Mouse (Mus musculus): ENCODE data around the gene Sf3a1. TPM values are rescaled to one million over a fixed set of nuclear protein-coding genes. Genes with fewer than 3 reads are reported as not detected.
A peak's percentile ranks its signal among the peaks of the same experiment; 100 is the strongest.

The Sf3a1 gene
- polyA plus RNA-seq, 1 experiment from 2014 or later, result 61.7 TPM

DNA sequence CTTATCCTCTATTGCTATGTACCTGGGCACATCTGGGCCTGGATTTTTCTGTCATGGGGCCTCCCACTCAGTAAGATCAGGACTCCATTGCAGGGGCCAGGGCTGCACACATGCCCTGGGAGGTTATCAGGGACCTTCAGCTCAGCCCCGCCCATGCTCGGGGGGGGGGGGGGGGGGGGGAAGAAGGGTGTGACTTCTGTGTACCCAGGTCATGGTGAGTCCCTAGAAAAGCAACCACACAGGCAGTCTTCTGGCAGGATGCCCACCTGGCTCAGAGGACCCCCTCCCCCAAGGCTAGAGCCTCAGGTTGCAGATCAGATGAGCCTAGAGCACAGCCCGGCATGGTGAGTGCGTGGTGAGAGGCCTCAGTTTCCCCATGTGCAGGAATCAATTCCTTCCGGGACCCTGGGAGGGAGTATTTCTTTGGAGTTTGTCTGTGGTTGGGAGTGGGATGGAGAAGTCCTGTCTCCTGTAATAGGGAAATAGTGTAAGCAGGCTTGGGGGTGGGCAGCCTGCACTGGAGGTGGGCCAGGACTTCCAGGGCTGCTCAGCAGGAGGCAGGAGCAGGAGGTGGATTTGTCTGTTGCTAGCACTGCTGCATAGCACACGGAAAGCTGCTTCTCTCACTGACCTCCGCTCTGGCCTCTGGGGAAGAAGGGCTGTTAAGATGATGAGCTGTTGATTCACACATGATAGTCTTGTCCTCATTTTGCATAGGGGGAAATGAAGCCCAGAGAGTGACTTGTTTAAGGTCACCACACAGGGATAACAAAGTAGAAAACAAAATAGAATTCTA, 63.4 kb downstream of the Sf3a1 start:
- Histone ChIP-seq H3K27ac (no peak overlapping the region), H3K9me3 (replicated peaks) (no peaks in the 10 kb centered on the region), H3K4me3 (replicated peaks) (no peak overlapping the region), H3K27me3 (peaks cover 11% of the 10 kb centered on the region), H3K9ac (no peak overlapping the region), H3K36me3 (no peaks in the 10 kb centered on the region), H3K4me2 (no peak overlapping the region), H3K4me1 (peaks cover 14% of the 10 kb centered on the region)
- no peak for ATAC-seq (replicated peaks; ENCODE audit: low FRiP score)
- 34% methylated on average over 7 of the region's 7 CpGs for WGBS

DNA sequence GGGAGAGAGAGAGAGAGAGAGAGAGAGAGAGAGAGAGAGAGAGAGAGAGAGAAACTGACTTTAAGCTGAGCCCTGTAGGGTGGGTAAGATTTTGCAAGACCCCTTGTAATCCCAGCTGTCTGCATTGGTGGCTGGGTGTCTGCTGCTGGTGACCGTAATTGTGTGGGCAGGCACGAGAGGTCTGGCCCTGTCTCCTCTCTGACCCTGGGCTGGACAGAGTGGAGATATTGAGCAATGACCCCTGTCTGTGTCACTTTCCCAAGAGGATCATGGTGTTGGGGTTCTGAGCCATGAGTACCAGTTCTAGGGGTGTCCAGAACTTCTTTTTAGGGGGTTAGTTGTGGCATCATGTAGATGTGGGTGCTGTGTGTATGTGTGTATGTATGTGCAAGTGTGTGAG, 64.1 kb downstream of the Sf3a1 start:
- 36% methylated on average over 2 of the region's 2 CpGs for WGBS
- Histone ChIP-seq H3K9ac (no peak overlapping the region), H3K9me3 (replicated peaks) (no peaks in the 10 kb centered on the region), H3K4me1 (peaks cover 9% of the 10 kb centered on the region), H3K27ac (no peak overlapping the region), H3K4me3 (replicated peaks) (no peak overlapping the region), H3K36me3 (no peaks in the 10 kb centered on the region), H3K4me2 (no peak overlapping the region), H3K27me3 (peaks cover 5% of the 10 kb centered on the region; the same call in 1 of the 2 replicates)
- ATAC-seq (replicated peaks; ENCODE audit: low FRiP score), result no peak

DNA sequence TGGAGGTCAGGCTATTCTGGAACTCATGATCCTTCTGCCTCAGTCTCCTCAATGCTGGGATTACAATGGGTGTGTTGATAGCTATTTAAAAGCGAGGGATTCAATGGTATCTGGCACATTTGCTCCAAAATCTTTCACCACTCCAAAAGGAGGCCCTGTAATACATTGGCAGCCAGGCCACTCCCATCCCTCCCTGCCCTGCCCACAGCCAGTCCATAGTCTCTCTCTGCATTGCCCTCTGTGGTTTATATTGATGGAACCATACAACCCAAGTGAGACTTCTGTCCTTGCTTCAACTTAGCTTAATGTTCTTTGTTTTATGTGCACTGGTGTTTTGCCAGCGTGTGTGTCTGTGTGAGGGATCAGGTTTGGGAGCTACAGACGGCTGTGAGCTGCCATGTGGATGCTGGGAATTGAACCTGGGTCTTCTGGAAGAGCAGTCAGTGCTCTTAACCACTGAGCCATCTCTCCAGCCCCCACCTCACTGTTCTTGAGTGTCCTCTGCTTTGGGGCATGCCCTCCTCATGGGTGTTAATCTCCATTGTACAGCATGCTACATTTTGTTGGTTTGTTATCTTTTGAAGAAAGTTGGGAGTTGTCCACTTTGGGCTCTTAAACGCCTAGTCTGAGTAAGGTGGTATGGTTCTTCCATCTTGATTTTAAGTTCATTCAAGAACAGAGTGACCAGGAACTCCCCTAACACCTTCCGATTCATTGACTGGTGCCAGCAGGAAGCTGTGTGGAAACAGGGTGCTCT, 66.6 kb downstream of the Sf3a1 start:
- Histone ChIP-seq H3K9me3 (replicated peaks) (no peaks in the 10 kb centered on the region), H3K27ac (no peak overlapping the region), H3K4me3 (replicated peaks) (no peak overlapping the region), H3K4me2 (no peak overlapping the region), H3K9ac (no peak overlapping the region), H3K4me1 (0 out of 2 replicates have a peak, but pooled peaks cover 3% of the 10 kb centered on the region), H3K36me3 (no peaks in the 10 kb centered on the region), H3K27me3 (no peaks in the 10 kb centered on the region)
- WGBS, result 77% methylated on average over 5 of the region's 5 CpGs
- ATAC-seq (replicated peaks; ENCODE audit: low FRiP score), result no peak

DNA sequence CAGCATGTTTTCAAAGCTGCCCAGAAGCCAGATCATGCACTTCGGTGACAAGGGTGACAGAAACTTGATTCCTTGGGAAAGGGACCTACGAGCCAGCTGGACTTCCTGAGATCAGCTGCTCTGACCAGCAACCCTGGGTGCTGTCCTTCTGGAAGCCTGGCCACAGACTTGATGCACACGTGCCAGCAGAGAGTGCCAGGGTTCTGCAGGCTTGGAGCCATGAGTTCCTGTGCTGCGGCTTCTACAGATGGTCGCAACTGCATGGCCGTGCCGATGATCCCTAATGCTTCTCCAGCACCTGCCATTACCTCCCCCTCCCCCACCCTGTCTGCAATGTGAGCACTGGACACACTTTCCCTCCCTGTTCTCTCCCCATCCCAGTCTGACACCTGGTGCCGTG, 68.3 kb downstream of the Sf3a1 start:
- Histone ChIP-seq H3K36me3 (no peaks in the 10 kb centered on the region), H3K9ac (no peak overlapping the region), H3K9me3 (replicated peaks) (no peaks in the 10 kb centered on the region), H3K4me1 (0 out of 2 replicates have a peak, but pooled peaks cover 3% of the 10 kb centered on the region), H3K4me3 (replicated peaks) (no peak overlapping the region), H3K27me3 (no peaks in the 10 kb centered on the region), H3K4me2 (no peak overlapping the region), H3K27ac (no peak overlapping the region)
- 18% methylated on average over 8 of the region's 8 CpGs for WGBS
- no peak for ATAC-seq (replicated peaks; ENCODE audit: low FRiP score)

DNA sequence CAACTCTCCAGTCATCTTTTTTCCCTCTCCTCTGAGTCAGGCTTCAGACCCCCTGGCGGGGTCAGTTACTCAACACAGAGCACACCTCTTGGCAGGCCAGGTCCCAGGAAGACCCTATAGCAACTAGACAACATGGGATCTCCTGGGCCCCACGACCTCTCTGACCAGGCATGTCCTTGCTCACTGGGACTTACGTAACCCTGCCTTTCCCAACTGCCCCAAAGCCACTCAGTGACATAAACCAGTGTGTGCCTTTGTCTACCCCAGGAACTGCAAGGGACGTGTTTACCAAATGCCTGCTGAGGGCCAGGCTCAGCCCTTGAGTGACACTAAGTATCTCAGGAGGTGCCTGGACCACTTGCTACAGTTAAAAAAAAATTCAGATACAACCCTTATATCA, 69.7 kb downstream of the Sf3a1 start:
- Histone ChIP-seq H3K9me3 (replicated peaks) (no peaks in the 10 kb centered on the region), H3K4me3 (replicated peaks) (no peak overlapping the region), H3K4me1 (0 out of 2 replicates have a peak, but pooled peaks cover 3% of the 10 kb centered on the region), H3K36me3 (no peaks in the 10 kb centered on the region), H3K4me2 (no peak overlapping the region), H3K27me3 (no peaks in the 10 kb centered on the region), H3K27ac (no peak overlapping the region), H3K9ac (no peak overlapping the region)
- WGBS, result 75% methylated on average over 4 of the region's 4 CpGs
- ATAC-seq (replicated peaks; ENCODE audit: low FRiP score), result no peak

DNA sequence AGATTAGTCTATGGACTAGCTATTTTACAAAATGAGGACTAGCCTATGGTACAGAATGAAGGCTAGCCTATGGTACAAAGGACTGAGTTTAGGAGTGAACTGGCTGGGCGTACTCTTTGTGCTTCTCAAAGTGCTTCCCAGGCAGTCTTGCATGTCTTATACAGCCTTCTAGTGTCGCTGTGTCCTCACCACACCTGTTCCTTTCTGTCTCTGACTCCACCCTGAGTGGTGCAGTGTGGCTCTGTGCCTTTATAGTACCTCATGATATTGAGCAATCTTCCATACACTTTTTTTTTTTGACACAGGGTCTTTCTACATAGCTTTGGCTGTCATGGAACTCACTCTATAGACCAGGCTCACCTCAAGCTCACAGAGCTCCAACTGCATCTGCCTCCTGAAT, 71.3 kb downstream of the Sf3a1 start:
- Histone ChIP-seq H3K27me3 (no peaks in the 10 kb centered on the region), H3K9me3 (replicated peaks) (no peaks in the 10 kb centered on the region), H3K4me3 (replicated peaks) (no peak overlapping the region), H3K27ac (no peak overlapping the region), H3K4me1 (0 out of 2 replicates have a peak, but pooled peaks cover 3% of the 10 kb centered on the region), H3K9ac (no peak overlapping the region), H3K4me2 (no peak overlapping the region), H3K36me3 (no peaks in the 10 kb centered on the region)
- no peak for ATAC-seq (replicated peaks; ENCODE audit: low FRiP score)
- 83% methylated on average over 2 of the region's 2 CpGs for WGBS

Small RNAs within 50 kb of the gene (microRNA-seq; reads per million reads assigned to microRNA genes)
- gene Mir3060, result 2.1 reads per million, percentile 10 among the genes with 10 or more reads in this experiment

Other genes starting within 250 kb of the Sf3a1 start
- 4.6 and 5.1 TPM in 2 replicates for gene Slc35e4, start 245.7 kb upstream of the Sf3a1 start, polyA plus RNA-seq (2015; fragmentation: Nextera tagmentation; extraction: Ambion mirVana)
- 92.9 and 102 TPM in 2 replicates for gene Tcn2, start 228.2 kb upstream of the Sf3a1 start, polyA plus RNA-seq (2015; fragmentation: Nextera tagmentation; extraction: Ambion mirVana)
- 95.1 and 95.5 TPM in 2 replicates for gene Pes1, start 196.4 kb upstream of the Sf3a1 start, polyA plus RNA-seq (2015; fragmentation: Nextera tagmentation; extraction: Ambion mirVana)
- gene 4930556J24Rik, start 183.6 kb upstream of the Sf3a1 start, polyA plus RNA-seq (2015; fragmentation: Nextera tagmentation; extraction: Ambion mirVana), result 0.44 TPM in 1 of 2 replicates, not detected in the other
- 5.3 and 6.7 TPM in 2 replicates for gene Gal3st1, start 176.7 kb upstream of the Sf3a1 start, polyA plus RNA-seq (2015; fragmentation: Nextera tagmentation; extraction: Ambion mirVana)
- not detected in 2 replicates for gene Sec14l4, start 128.9 kb upstream of the Sf3a1 start, polyA plus RNA-seq (2015; fragmentation: Nextera tagmentation; extraction: Ambion mirVana)
- gene Sec14l3, start 95.5 kb upstream of the Sf3a1 start, polyA plus RNA-seq (2015; fragmentation: Nextera tagmentation; extraction: Ambion mirVana), result not detected in 2 replicates
- 15.9 and 16.0 TPM in 2 replicates for gene Mtfp1, start 64.9 kb upstream of the Sf3a1 start, polyA plus RNA-seq (2015; fragmentation: Nextera tagmentation; extraction: Ambion mirVana)
- gene Sec14l2, start 36.9 kb upstream of the Sf3a1 start, polyA plus RNA-seq (2015; fragmentation: Nextera tagmentation; extraction: Ambion mirVana), result 1.3 and 2.2 TPM in 2 replicates
- gene Rnf215, start 25.1 kb upstream of the Sf3a1 start, polyA plus RNA-seq (2015; fragmentation: Nextera tagmentation; extraction: Ambion mirVana), result 27.4 and 28.2 TPM in 2 replicates
- gene Ccdc157, start 57 bp upstream of the Sf3a1 start, polyA plus RNA-seq (2015; fragmentation: Nextera tagmentation; extraction: Ambion mirVana), result 7.2 and 9.0 TPM in 2 replicates
- gene Tbc1d10a, start 26.4 kb downstream of the Sf3a1 start, polyA plus RNA-seq (2015; fragmentation: Nextera tagmentation; extraction: Ambion mirVana), result 43.9 and 44.5 TPM in 2 replicates
- gene Castor1, start 57.9 kb downstream of the Sf3a1 start, polyA plus RNA-seq (2015; fragmentation: Nextera tagmentation; extraction: Ambion mirVana), result 6.0 and 6.5 TPM in 2 replicates
- gene Osm, start 76.1 kb downstream of the Sf3a1 start, polyA plus RNA-seq (2015; fragmentation: Nextera tagmentation; extraction: Ambion mirVana), result not detected in 2 replicates
- gene Lif, start 97.2 kb downstream of the Sf3a1 start, polyA plus RNA-seq (2015; fragmentation: Nextera tagmentation; extraction: Ambion mirVana), result 0.08 and 0.22 TPM in 2 replicates

All from kidney, embryonic 15.5 days (tissue).